Mouse (Mus musculus) forebrain, embryonic 16.5 days (tissue): ENCODE measurements around the gene Vps51. TPM values are rescaled to one million over a fixed set of nuclear protein-coding genes. Genes with fewer than 3 reads are reported as not detected.

Experiments used
- ATAC-seq: fragments of 200-750 bp; cut with Nextera tagmentation; 2 replicates; pipeline ENCODE4 v1.8.0; 2017; ENCODE audit warnings: mild to moderate bottlenecking, moderate library complexity
- H3K27ac ChIP-seq: fragments of 300-500 bp; sonication (generic); 2 replicates; pipeline ENCODE4 v1.5.1; 2014; ENCODE audit warnings: low read length, control low read depth
- H3K27me3 ChIP-seq: fragments of 300-500 bp; sonication (generic); replicated peaks from 2 replicates; pipeline ENCODE4 v1.6.1; 2014; ENCODE audit warnings: low read length; ENCODE audit not compliant: control insufficient read depth, insufficient read depth
- H3K36me3 ChIP-seq: fragments of 300-500 bp; sonication (generic); 2 replicates; pipeline ENCODE4 v1.6.1; 2014; ENCODE audit not compliant: control insufficient read depth, insufficient read depth
- H3K4me1 ChIP-seq: fragments of 300-500 bp; sonication (generic); replicated peaks from 2 replicates; pipeline ENCODE4 v1.6.1; 2014; ENCODE audit warnings: low read length; ENCODE audit not compliant: control insufficient read depth, insufficient read depth
- H3K4me2 ChIP-seq: fragments of 300-500 bp; sonication (generic); 2 replicates; pipeline ENCODE4 v1.6.1; 2014; ENCODE audit warnings: mild to moderate bottlenecking, low read length, control low read depth
- H3K4me3 ChIP-seq: fragments of 300-500 bp; sonication (generic); replicated peaks from 2 replicates; pipeline ENCODE4 v1.5.1; 2014; ENCODE audit warnings: mild to moderate bottlenecking, low read length, control low read depth
- H3K9ac ChIP-seq: fragments of 300-500 bp; sonication (generic); replicated peaks from 2 replicates; pipeline ENCODE4 v1.6.1; 2014; ENCODE audit warnings: low read depth, low read length, control low read depth
- H3K9me3 ChIP-seq: fragments of 300-500 bp; sonication (generic); 2 replicates; pipeline ENCODE4 v1.6.1; 2016; ENCODE audit warnings: low read length; ENCODE audit not compliant: control insufficient read depth
- WGBS: fragments of 180-500 bp; shearing (Covaris S2); extraction: QIAGEN DNeasy Blood & Tissue Kit; methylation state at CpG from one replicate; pipeline ENCODE4 v1.1.7; 2014; 5-methylcytosine and 5-hydroxymethylcytosine counted together
- microRNA-seq: library from miRNA; unstranded; fragments of <30 nt; microRNA quantifications from one replicate; pipeline ENCODE4, GENCODE M21; 2017
- polyA plus RNA-seq: library from polyadenylated mRNA; unstranded; fragments of >200 nt; fragmentation: Nextera tagmentation; extraction: Ambion mirVana; gene quantifications from 2 replicates; pipeline ENCODE4 v1.2.1, GENCODE M21; 2015

Vps51 gene
- polyA plus RNA-seq, 1 experiment from 2014 or later: 88.5 TPM

GRCm38 (mm10) chr19:6030520-6031280, 46.3 kb downstream of the Vps51 start:
- Histone ChIP-seq H3K4me1 (no peaks in the 10 kb centered on the region), H3K27ac (no peak overlapping the region), H3K27me3 (no peaks in the 10 kb centered on the region), H3K36me3 (no peaks in the 10 kb centered on the region), H3K4me2 (no peak overlapping the region), H3K4me3 (no peak overlapping the region), H3K9ac (no peak overlapping the region), H3K9me3 (no peaks in the 10 kb centered on the region)
- ATAC-seq: no peak
- 80% methylated on average over 14 of the region's 14 CpGs for WGBS

GRCm38 (mm10) chr19:6029426-6029825, 47.6 kb downstream of the Vps51 start:
- no peak overlapping the region for H3K9ac ChIP-seq
- H3K4me1 ChIP-seq: no peaks in the 10 kb centered on the region
- H3K4me3 ChIP-seq: no peak overlapping the region
- no peaks in the 10 kb centered on the region for H3K9me3 ChIP-seq
- ATAC-seq: no peak
- 84% methylated on average over 9 of the region's 9 CpGs for WGBS
- H3K27me3 ChIP-seq: no peaks in the 10 kb centered on the region
- H3K4me2 ChIP-seq: no peak overlapping the region
- no peak overlapping the region for H3K27ac ChIP-seq
- H3K36me3 ChIP-seq: no peaks in the 10 kb centered on the region

GRCm38 (mm10) chr19:6028991-6029390, 48.0 kb downstream of the Vps51 start:
- no peak overlapping the region for H3K4me2 ChIP-seq
- no peak for ATAC-seq
- WGBS: 85% methylated on average over 6 of the region's 6 CpGs
- no peaks in the 10 kb centered on the region for H3K9me3 ChIP-seq
- no peaks in the 10 kb centered on the region for H3K27me3 ChIP-seq
- H3K9ac ChIP-seq: no peak overlapping the region
- no peaks in the 10 kb centered on the region for H3K36me3 ChIP-seq
- H3K27ac ChIP-seq: no peak overlapping the region
- H3K4me3 ChIP-seq: no peak overlapping the region
- H3K4me1 ChIP-seq: no peaks in the 10 kb centered on the region

DNA sequence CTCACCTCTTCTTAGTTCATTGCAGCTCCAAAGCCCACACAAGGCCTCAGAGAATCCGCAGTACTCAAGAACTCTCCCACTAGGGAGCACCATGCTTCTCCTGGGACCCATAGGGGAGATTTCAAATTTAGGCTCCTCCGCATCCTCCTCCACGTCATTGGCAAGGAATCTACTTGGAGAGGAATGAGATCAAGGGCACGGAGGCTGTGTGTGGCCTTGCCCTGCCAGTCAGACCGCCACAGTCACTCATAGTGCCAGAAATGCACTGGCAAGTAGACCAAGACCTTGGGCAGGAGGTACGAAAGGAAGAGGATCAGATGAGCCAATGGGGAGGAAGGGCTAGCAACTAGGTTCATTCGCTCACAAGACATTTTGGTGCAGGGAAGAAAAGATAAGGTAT, 53.1 kb downstream of the Vps51 start:
- H3K4me2 ChIP-seq: no peak overlapping the region
- no peaks in the 10 kb centered on the region for H3K27me3 ChIP-seq
- H3K4me3 ChIP-seq: no peak overlapping the region
- H3K9ac ChIP-seq: no peak overlapping the region
- H3K36me3 ChIP-seq: no peaks in the 10 kb centered on the region
- H3K27ac ChIP-seq: no peak overlapping the region
- no peaks in the 10 kb centered on the region for H3K4me1 ChIP-seq
- ATAC-seq: no peak
- WGBS: 80% methylated on average over 7 of the region's 7 CpGs
- H3K9me3 ChIP-seq: no peaks in the 10 kb centered on the region

GRCm38 (mm10) chr19:6023059-6023458, 54.0 kb downstream of the Vps51 start:
- Histone ChIP-seq H3K36me3 (no peaks in the 10 kb centered on the region), H3K9ac (no peak overlapping the region), H3K27me3 (no peaks in the 10 kb centered on the region), H3K4me3 (no peak overlapping the region), H3K4me1 (no peaks in the 10 kb centered on the region), H3K9me3 (no peaks in the 10 kb centered on the region), H3K4me2 (no peak overlapping the region), H3K27ac (no peak overlapping the region)
- 69% methylated on average over 8 of the region's 8 CpGs for WGBS
- no peak for ATAC-seq

DNA sequence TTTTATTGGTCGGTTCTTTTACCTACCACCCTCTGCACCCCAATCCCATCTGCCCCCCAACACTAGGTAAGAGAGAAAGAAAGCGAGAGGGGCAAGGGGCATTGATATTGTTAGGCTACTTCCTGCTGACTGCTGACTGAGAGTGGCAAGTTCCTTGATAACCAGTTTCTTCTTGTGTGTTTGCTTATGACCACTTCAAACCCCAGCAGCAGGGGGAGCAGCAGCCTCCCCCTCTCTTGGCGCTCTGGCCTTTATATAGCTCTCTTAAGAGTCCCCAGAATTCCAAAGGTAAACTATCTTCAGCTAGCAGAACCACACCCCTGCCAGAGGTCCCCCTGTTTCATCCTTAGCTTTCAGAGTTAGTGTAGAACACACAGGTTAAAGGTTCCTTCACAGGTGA, 56.8 kb downstream of the Vps51 start:
- Histone ChIP-seq H3K36me3 (no peaks in the 10 kb centered on the region), H3K4me2 (no peak overlapping the region), H3K4me1 (peaks cover 7% of the 10 kb centered on the region), H3K27me3 (peaks cover 10% of the 10 kb centered on the region), H3K9me3 (no peaks in the 10 kb centered on the region), H3K4me3 (no peak overlapping the region), H3K9ac (no peak overlapping the region), H3K27ac (no peak overlapping the region)
- no peak for ATAC-seq
- WGBS: 61% methylated on average over 3 of the region's 3 CpGs

- H3K9ac ChIP-seq: no peak overlapping the region
- WGBS: 27% methylated on average over 15 of the region's 15 CpGs
- ATAC-seq: no peak
Measured at GRCm38 (mm10) chr19:6018142-6019089, 58.6 kb downstream of the Vps51 start.

More at GRCm38 (mm10) chr19:6018142-6019089, 58.6 kb downstream of the Vps51 start:
- Histone ChIP-seq H3K4me3 (no peak overlapping the region), H3K36me3 (no peaks in the 10 kb centered on the region), H3K27me3 (peaks cover 10% of the 10 kb centered on the region), H3K9me3 (no peaks in the 10 kb centered on the region), H3K4me1 (peaks cover 12% of the 10 kb centered on the region), H3K27ac (no peak overlapping the region), H3K4me2 (no peak overlapping the region)

Small RNA genes lying within 50 kb of the gene (microRNA-seq; reads per million reads assigned to microRNA genes)
- gene Mir6988: 1.7 reads per million

Other genes with a start within 250 kb of the Vps51 start
- gene Frmd8, start 202.0 kb downstream of the Vps51 start, polyA plus RNA-seq: 20.9 and 21.5 TPM in 2 replicates
- 1.5 and 2.0 TPM in 2 replicates for gene Slc25a45, start 199.4 kb downstream of the Vps51 start, polyA plus RNA-seq
- 11.0 and 13.7 TPM in 2 replicates for gene Tigd3, start 183.1 kb downstream of the Vps51 start, polyA plus RNA-seq
- gene Dpf2, start 164.2 kb downstream of the Vps51 start, polyA plus RNA-seq: 124 and 126 TPM in 2 replicates
- 11.1 and 12.4 TPM in 2 replicates for gene Cdc42ep2, start 152.4 kb downstream of the Vps51 start, polyA plus RNA-seq
- 31.9 and 34.2 TPM in 2 replicates for gene Pola2, start 113.0 kb downstream of the Vps51 start, polyA plus RNA-seq
- not detected in 2 replicates for gene Slc22a20, start 91.1 kb downstream of the Vps51 start, polyA plus RNA-seq
- gene Capn1, start 61.3 kb downstream of the Vps51 start, polyA plus RNA-seq: 1.3 and 2.2 TPM in 2 replicates
- gene Syvn1, start 30.7 kb downstream of the Vps51 start, polyA plus RNA-seq: 22.6 and 30.3 TPM in 2 replicates
- 65.0 and 74.0 TPM in 2 replicates for gene Mrpl49, start 19.4 kb downstream of the Vps51 start, polyA plus RNA-seq
- gene Fau, start 19.4 kb downstream of the Vps51 start, polyA plus RNA-seq: 493 and 512 TPM in 2 replicates
- gene Znhit2, start 16.0 kb downstream of the Vps51 start, polyA plus RNA-seq: 30.1 and 31.0 TPM in 2 replicates
- 34.0 and 41.3 TPM in 2 replicates for gene Tm7sf2, start 8.9 kb downstream of the Vps51 start, polyA plus RNA-seq
- gene Tmem262, start 2.8 kb upstream of the Vps51 start, polyA plus RNA-seq: not detected in 2 replicates
- 2.1 and 3.1 TPM in 2 replicates for gene Gm28374, start 5.0 kb upstream of the Vps51 start, polyA plus RNA-seq
- 83.3 and 85.7 TPM in 2 replicates for gene Zfpl1, start 7.7 kb upstream of the Vps51 start, polyA plus RNA-seq
- gene Cdca5, start 7.8 kb upstream of the Vps51 start, polyA plus RNA-seq: 16.5 and 16.7 TPM in 2 replicates
- gene AC131692.1, start 17.2 kb upstream of the Vps51 start, polyA plus RNA-seq: not detected in 2 replicates
- gene Naaladl1, start 28.6 kb upstream of the Vps51 start, polyA plus RNA-seq: 0.35 and 0.58 TPM in 2 replicates
- 46.4 and 50.5 TPM in 2 replicates for gene Sac3d1, start 41.4 kb upstream of the Vps51 start, polyA plus RNA-seq
- 40.3 and 50.1 TPM in 2 replicates for gene Snx15, start 51.1 kb upstream of the Vps51 start, polyA plus RNA-seq
- not detected in 2 replicates for gene Batf2, start 63.8 kb upstream of the Vps51 start, polyA plus RNA-seq
- 69.9 and 92.6 TPM in 2 replicates for gene Arl2, start 64.3 kb upstream of the Vps51 start, polyA plus RNA-seq
- not detected in 2 replicates for gene Majin, start 107.2 kb upstream of the Vps51 start, polyA plus RNA-seq
- not detected in 2 replicates for gene Gpha2, start 149.1 kb upstream of the Vps51 start, polyA plus RNA-seq
- 106 and 117 TPM in 2 replicates for gene Ppp2r5b, start 158.6 kb upstream of the Vps51 start, polyA plus RNA-seq
- 11.2 and 13.1 TPM in 2 replicates for gene Atg2a, start 164.4 kb upstream of the Vps51 start, polyA plus RNA-seq
- 105 and 106 TPM in 2 replicates for gene Ehd1, start 199.5 kb upstream of the Vps51 start, polyA plus RNA-seq
- 0.52 and 1.1 TPM in 2 replicates for gene Cdc42bpg, start 229.2 kb upstream of the Vps51 start, polyA plus RNA-seq